Mouse (Mus musculus) midbrain, embryonic 13.5 days (tissue): Measurements from ENCODE around the gene Tbc1d1. TPM values are rescaled to one million over a fixed set of nuclear protein-coding genes. Genes with fewer than 3 reads are reported as not detected.
A peak's percentile ranks its signal among the peaks of the same experiment; 100 is the strongest.

Source experiments
- ATAC-seq: fragments of 200-750 bp; cut with Nextera tagmentation; 2 replicates; pipeline ENCODE4 v1.8.0; 2017; ENCODE audit warnings: mild to moderate bottlenecking, moderate TSS enrichment, moderate library complexity
- H3K27ac ChIP-seq: fragments of 300-500 bp; sonication (generic); 2 replicates; pipeline ENCODE4 v1.5.1; 2015; ENCODE audit warnings: inconsistent platforms, mild to moderate bottlenecking, moderate library complexity
- H3K27me3 ChIP-seq: fragments of 300-500 bp; sonication (generic); 2 replicates; pipeline ENCODE4 v1.6.1; 2015; ENCODE audit warnings: mild to moderate bottlenecking, inconsistent platforms
- H3K36me3 ChIP-seq: fragments of 300-500 bp; sonication (generic); 2 replicates; pipeline ENCODE4 v1.6.1; 2015; ENCODE audit warnings: mild to moderate bottlenecking, inconsistent platforms
- H3K4me1 ChIP-seq: fragments of 300-500 bp; sonication (generic); replicated peaks from 2 replicates; pipeline ENCODE4 v1.6.1; 2015; ENCODE audit warnings: inconsistent platforms
- H3K4me2 ChIP-seq: fragments of 300-500 bp; sonication (generic); replicated peaks from 2 replicates; pipeline ENCODE4 v1.6.1; 2015; ENCODE audit warnings: moderate library complexity, mild to moderate bottlenecking, inconsistent platforms
- H3K4me3 ChIP-seq: fragments of 300-500 bp; sonication (generic); replicated peaks from 2 replicates; pipeline ENCODE4 v1.5.1; 2015; ENCODE audit warnings: mild to moderate bottlenecking, inconsistent platforms
- H3K9ac ChIP-seq: fragments of 300-500 bp; sonication (generic); replicated peaks from 2 replicates; pipeline ENCODE4 v1.6.1; 2015; ENCODE audit warnings: mild to moderate bottlenecking, inconsistent platforms
- H3K9me3 ChIP-seq: fragments of 300-500 bp; sonication (generic); 2 replicates; pipeline ENCODE4 v1.6.1; 2016; ENCODE audit warnings: mild to moderate bottlenecking, inconsistent platforms
- WGBS: fragments of 180-500 bp; shearing (Covaris S2); methylation state at CpG from one replicate; pipeline ENCODE4 v1.1.7; 2015; 5-methylcytosine and 5-hydroxymethylcytosine counted together
- polyA plus RNA-seq: library from polyadenylated mRNA; unstranded; fragments of >200 nt; fragmentation: Nextera tagmentation; extraction: Ambion mirVana; gene quantifications from 2 replicates; pipeline ENCODE4 v1.2.1, GENCODE M21; 2015

Gene Tbc1d1
- polyA plus RNA-seq, 1 experiment from 2014 or later: 11.7 TPM

DNA sequence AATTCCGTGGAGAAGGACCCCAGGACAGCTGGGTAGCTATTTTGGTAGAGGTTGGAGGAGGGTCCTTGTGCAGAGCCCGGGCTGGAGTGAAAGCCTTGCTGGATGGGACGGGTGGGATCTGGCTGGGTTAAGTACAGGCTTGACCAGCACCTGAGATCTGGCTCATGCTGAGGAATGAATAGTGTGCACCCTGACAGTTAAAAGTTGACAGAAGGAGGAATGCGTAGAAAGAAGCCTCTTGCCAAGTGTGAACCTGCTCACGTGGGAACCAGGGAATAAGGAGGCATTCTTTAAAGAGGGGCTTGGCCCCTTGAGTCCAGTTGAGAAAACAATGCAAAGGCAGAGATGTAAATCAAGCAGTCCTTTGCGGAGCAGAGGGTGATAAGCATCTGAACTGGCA lies 87.6 kb downstream of the Tbc1d1 start:
- H3K4me2 ChIP-seq: no peak overlapping the region
- no peaks in the 10 kb centered on the region for H3K27me3 ChIP-seq
- H3K4me1 ChIP-seq: peaks cover 12% of the 10 kb centered on the region
- H3K27ac ChIP-seq: no peak overlapping the region
- no peaks in the 10 kb centered on the region for H3K36me3 ChIP-seq
- no peaks in the 10 kb centered on the region for H3K9me3 ChIP-seq
- no peak overlapping the region for H3K4me3 ChIP-seq
- H3K9ac ChIP-seq: no peak overlapping the region
- WGBS: 42% methylated on average over 6 of the region's 6 CpGs
- no peak for ATAC-seq

DNA sequence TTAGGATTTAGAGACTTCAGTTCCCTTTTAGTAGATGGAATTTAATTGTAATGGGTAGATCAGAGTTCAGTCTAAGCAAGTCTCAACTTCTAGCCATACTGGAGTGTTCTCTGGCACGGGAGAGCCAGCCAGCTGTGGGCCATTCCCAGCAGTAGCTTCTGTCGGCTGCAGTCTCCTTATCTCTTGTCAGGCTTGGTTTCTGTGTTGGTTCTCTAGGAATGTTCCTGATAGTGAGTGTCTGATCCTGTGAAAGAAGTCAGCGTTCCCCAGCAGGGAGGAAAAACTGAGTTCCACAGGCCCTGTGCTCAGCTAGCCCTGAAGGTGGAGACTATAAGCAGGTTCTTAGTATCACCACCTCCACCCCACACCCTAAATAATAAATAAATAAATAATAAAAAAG lies 88.2 kb downstream of the Tbc1d1 start:
- Histone ChIP-seq H3K27me3 (no peaks in the 10 kb centered on the region), H3K36me3 (no peaks in the 10 kb centered on the region), H3K4me3 (no peak overlapping the region), H3K9me3 (no peaks in the 10 kb centered on the region), H3K4me1 (peaks cover 12% of the 10 kb centered on the region), H3K9ac (no peak overlapping the region), H3K27ac (no peak overlapping the region), H3K4me2 (no peak overlapping the region)
- no peak for ATAC-seq
- 35% methylated on average over 3 of the region's 3 CpGs for WGBS

DNA sequence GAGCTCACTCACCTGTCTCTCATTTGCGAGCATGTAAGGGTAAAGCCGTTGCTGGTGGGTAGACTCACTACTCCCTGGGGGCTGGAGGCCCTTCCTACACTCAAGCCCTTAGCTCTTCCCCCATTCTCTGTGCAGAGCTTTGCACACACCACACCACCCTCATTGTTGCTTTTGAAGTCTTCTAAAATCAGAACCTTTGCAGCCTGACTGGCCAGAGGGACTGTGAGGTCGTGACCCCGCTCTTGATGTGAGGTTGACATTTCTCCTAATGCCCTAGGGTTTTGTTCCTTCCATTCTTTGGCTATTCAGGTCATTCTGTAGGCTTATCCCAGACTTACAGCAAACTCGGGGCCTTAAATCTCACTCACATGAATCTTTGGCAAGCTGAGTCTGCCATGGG lies 88.6 kb downstream of the Tbc1d1 start:
- H3K36me3 ChIP-seq: no peaks in the 10 kb centered on the region
- no peaks in the 10 kb centered on the region for H3K9me3 ChIP-seq
- peaks cover 12% of the 10 kb centered on the region for H3K4me1 ChIP-seq
- H3K27ac ChIP-seq: no peak overlapping the region
- no peak overlapping the region for H3K4me3 ChIP-seq
- 7% methylated on average over 5 of the region's 5 CpGs for WGBS
- no peak for ATAC-seq
- no peak overlapping the region for H3K9ac ChIP-seq
- H3K4me2 ChIP-seq: no peak overlapping the region
- no peaks in the 10 kb centered on the region for H3K27me3 ChIP-seq

DNA sequence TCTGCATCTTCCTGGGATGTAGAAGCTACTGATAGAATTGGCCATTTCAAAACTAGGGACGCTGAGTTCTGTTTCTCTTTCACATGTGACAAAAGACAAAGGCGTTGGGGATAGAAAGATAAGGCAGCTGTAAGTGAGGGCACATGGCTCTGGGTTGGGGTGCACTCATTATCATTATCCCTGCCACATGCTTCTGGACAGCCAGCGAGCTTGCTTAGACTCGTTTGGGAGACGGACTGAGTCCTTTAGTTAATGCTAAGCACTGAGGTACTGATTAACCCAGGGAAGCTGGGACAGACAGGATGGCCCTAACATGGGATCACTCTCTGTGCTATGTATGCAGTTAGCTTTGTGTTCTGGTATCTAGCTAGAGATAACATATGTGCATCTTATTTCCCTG lies 95.3 kb downstream of the Tbc1d1 start:
- 79% methylated on average over 5 of the region's 5 CpGs for WGBS

DNA sequence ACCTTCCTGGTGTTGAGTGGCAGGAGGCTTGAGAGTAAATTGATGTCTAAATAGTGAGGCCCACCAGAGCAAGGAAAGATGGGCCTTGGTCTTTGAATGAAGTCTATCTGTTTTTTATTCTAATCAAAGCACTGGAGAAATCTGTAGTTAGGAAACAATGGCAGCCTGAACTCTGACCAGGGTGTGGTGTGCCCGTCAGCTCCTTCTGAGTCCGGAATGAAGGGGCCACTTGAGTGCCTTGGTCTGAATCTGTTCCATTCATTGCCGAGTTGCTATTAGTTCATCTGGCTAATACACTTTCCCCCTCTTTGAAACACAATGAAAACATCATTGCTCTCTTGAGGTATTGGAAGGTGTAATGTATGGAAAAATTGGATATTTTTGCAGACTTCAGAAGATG lies 98.2 kb downstream of the Tbc1d1 start:
- no peak overlapping the region for H3K4me3 ChIP-seq
- H3K4me2 ChIP-seq: no peak overlapping the region
- H3K9me3 ChIP-seq: no peaks in the 10 kb centered on the region
- ATAC-seq: no peak
- no peak overlapping the region for H3K27ac ChIP-seq
- no peak overlapping the region for H3K9ac ChIP-seq
- no peaks in the 10 kb centered on the region for H3K27me3 ChIP-seq
- peaks cover 12% of the 10 kb centered on the region for H3K4me1 ChIP-seq
- 33% methylated on average over 3 of the region's 3 CpGs for WGBS
- H3K36me3 ChIP-seq: no peaks in the 10 kb centered on the region

More for the DNA sequence above, 95.3 kb downstream of the Tbc1d1 start:
- H3K27me3 ChIP-seq: no peaks in the 10 kb centered on the region
- no peaks in the 10 kb centered on the region for H3K36me3 ChIP-seq
- no peaks in the 10 kb centered on the region for H3K9me3 ChIP-seq
- no peak overlapping the region for H3K4me3 ChIP-seq
- no peak overlapping the region for H3K9ac ChIP-seq
- no peak for ATAC-seq
- no peak overlapping the region for H3K27ac ChIP-seq
- peaks cover 12% of the 10 kb centered on the region for H3K4me1 ChIP-seq
- H3K4me2 ChIP-seq: no peak overlapping the region

DNA sequence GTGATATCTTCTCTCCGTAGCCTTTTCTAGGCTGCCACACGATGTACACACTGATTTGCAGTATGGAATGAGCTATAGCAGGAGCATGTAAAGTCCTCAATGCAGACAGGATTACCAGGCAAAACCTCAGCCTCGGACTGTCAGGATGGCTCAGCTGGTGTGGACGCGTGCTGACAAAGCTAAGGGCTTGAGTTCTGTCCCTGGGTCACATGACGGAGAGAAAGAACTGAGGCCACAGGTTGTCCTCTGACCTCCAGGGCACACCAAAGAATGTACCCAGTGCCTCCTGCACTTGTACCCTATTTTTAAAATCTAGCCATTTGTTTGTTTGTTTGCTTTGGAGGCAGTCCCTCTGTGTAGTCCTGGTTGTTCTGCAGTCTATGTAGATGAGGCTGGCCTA lies 98.9 kb downstream of the Tbc1d1 start:
- Histone ChIP-seq H3K9ac (no peak overlapping the region), H3K27me3 (no peaks in the 10 kb centered on the region), H3K4me1 (peaks cover 12% of the 10 kb centered on the region), H3K4me3 (no peak overlapping the region), H3K4me2 (no peak overlapping the region), H3K9me3 (no peaks in the 10 kb centered on the region), H3K36me3 (no peaks in the 10 kb centered on the region), H3K27ac (no peak overlapping the region)
- ATAC-seq: no peak
- 30% methylated on average over 6 of the region's 6 CpGs for WGBS

DNA sequence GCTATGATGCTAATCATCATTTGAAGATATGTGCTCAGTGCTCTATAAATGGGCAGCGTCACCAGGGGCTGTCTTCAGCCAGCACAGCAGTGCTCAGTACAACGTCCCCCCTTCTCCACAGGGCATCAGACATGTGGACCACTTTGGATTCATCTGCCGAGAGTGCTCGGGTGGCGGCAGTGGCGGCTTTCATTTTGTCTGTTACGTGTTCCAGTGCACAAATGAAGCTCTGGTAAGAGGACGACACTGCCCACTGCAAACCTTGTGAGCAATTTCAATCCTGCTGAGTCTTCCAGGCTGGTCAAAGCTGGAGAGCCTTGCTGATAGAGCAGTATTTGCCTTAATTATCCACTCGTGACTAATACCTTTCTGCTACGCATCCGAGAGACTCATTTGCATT lies 107.2 kb downstream of the Tbc1d1 start:
- WGBS: 53% methylated on average over 11 of the region's 11 CpGs
- Histone ChIP-seq H3K27ac (peak overlapping the region; percentile 57), H3K27me3 (no peaks in the 10 kb centered on the region), H3K4me1 (peaks cover 6% of the 10 kb centered on the region; the same call in 1 of the 2 replicates), H3K4me3 (no peak overlapping the region), H3K9me3 (no peaks in the 10 kb centered on the region), H3K9ac (no peak overlapping the region), H3K36me3 (no peaks in the 10 kb centered on the region), H3K4me2 (no peak overlapping the region)
- ATAC-seq: peak; percentile 70

DNA sequence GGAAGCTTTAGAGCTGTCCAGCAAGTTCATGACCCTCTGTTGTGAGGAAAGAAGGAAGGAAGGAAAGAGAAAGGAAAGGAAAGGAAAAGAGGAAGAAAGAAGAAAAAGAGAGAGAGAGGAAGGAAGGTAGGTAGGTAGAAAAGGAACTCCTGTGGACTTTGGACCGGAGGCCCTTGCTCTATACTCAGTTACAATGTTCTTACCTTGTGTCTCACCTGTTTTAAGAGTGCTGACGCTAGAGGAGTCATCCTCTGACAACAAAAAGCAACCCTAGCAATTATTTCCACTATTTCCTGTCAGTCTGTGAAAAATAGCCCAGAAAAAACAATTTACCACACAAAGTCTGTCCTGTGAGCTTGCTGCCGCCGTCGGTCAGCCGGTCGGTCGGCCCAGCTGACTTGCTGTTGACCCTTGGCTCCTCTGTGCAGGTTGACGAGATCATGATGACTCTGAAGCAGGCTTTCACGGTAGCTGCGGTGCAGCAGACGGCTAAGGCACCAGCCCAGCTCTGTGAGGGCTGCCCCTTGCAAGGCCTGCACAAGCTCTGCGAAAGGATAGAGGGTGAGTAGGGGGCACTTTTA lies 107.9 kb downstream of the Tbc1d1 start:
- Histone ChIP-seq H3K27me3 (no peaks in the 10 kb centered on the region), H3K9ac (no peak overlapping the region), H3K27ac (0 out of 2 replicates have a peak overlapping the region, but pooled peaks have one; percentile 57), H3K9me3 (no peaks in the 10 kb centered on the region), H3K36me3 (no peaks in the 10 kb centered on the region), H3K4me1 (peaks cover 6% of the 10 kb centered on the region; the same call in 1 of the 2 replicates), H3K4me2 (no peak overlapping the region), H3K4me3 (no peak overlapping the region)
- ATAC-seq: peak; percentile 30; the same call in 1 of the 2 replicates
- WGBS: 85% methylated on average over 13 of the region's 13 CpGs

DNA sequence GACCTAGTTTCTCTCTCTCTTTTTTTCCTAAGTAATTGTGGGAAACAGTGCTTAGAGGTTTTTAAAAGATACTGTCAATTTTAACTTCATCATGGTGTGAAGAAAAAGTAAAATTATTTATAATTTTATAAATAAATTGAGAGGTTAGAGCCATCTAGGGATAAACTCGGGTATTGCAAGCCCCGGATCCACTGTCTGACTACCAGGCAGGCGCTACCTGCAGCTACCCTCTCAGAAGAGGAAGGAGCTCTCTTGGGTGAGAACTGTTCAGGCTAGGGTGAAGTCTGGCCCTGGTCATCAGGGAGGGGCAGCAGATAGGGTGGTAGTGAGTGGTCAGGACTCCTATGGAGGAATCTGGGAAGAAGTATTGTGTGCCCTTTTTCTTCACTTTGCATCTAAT lies 109.0 kb downstream of the Tbc1d1 start:
- ATAC-seq: no peak
- Histone ChIP-seq H3K4me1 (peaks cover 12% of the 10 kb centered on the region), H3K27ac (no peak overlapping the region), H3K4me2 (no peak overlapping the region), H3K9me3 (no peaks in the 10 kb centered on the region), H3K4me3 (no peak overlapping the region), H3K36me3 (no peaks in the 10 kb centered on the region), H3K9ac (no peak overlapping the region), H3K27me3 (no peaks in the 10 kb centered on the region)
- 25% methylated on average over 3 of the region's 3 CpGs for WGBS

DNA sequence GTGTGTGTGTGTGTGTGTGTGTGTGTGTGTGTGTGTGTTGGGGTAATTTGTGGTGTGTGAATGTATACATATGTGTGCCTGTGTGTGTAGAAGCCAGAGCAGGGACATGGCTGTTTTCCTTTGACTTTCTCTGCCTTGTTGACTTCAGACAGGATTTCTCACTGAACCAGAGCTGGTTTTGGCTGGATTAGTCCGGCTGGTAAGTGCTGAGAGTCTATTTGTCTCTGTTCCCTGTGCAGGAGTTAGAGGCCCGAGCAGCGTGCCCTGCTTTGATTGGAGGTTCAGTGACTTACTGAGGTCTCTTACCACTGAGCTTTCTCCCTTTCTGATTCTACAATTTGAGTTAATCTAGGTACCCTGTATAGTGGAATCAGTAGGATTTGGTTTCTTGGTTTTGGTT lies 109.8 kb downstream of the Tbc1d1 start:
- Histone ChIP-seq H3K9ac (no peak overlapping the region), H3K4me3 (no peak overlapping the region), H3K27me3 (no peaks in the 10 kb centered on the region), H3K36me3 (no peaks in the 10 kb centered on the region), H3K27ac (no peak overlapping the region), H3K9me3 (no peaks in the 10 kb centered on the region), H3K4me2 (no peak overlapping the region), H3K4me1 (peaks cover 12% of the 10 kb centered on the region)
- ATAC-seq: no peak
- 79% methylated on average over 3 of the region's 3 CpGs for WGBS

DNA sequence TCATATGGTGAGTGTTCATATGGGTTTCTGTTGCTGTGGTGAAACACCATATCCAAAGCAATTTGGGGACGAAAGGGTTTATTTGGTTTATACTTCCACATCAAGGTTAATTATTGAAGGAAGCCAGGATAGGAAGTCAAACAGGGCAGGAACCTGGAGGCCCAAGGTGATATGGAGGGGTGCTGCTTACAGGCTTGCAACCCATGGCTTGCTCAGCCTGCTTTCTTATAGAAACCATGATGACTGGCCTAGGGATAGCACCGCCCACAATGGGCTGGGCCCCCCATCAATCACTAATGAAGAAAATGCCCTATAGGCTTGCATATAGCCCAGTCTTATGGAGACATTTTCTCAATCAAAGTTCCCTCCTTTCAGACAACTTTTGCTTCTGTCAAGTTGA lies 110.4 kb downstream of the Tbc1d1 start:
- no peak overlapping the region for H3K27ac ChIP-seq
- no peaks in the 10 kb centered on the region for H3K36me3 ChIP-seq
- H3K27me3 ChIP-seq: no peaks in the 10 kb centered on the region
- H3K4me2 ChIP-seq: no peak overlapping the region
- peaks cover 12% of the 10 kb centered on the region for H3K4me1 ChIP-seq
- no peak overlapping the region for H3K4me3 ChIP-seq
- H3K9me3 ChIP-seq: no peaks in the 10 kb centered on the region
- H3K9ac ChIP-seq: no peak overlapping the region
- ATAC-seq: no peak
- WGBS: 96% methylated on average over 2 of the region's 2 CpGs

DNA sequence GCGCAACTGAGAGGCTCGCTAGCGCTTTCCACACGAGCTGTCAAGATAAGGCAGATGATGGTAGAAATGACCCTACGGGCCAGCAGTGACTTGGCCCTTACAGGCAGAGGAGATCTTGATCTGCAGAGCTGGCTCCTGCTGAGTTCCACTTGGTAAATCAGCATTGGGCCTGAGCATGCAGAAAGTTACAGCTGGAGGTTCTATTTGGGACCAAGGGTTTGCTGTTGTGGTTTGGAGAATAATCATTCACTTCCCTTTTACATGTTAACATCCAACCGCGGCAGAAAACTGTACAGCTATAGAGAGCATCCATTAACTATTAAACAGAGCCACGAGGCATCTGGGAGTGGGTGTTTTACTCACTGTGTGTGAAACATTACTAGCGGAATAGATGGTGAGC lies 111.2 kb downstream of the Tbc1d1 start:
- peaks cover 12% of the 10 kb centered on the region for H3K4me1 ChIP-seq

DNA sequence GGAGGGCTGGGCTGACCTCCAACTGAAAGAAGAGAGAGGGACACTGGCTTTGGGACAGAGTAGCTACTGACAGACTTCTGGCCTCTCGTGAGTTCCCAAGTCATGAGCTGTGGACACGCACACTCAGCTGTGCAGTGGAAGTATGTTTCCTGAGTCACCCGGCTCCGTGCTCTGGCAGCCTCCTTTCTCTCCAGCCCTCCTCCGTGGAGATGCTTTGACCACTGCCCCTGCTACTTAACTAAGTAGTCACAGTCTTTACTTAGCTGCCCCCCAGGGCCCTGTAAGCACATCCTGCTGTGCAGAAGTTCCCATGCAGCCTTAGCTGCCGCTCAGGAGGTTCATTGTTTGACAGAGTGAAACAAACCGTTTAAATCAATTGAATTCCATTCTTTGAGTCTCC lies 113.6 kb downstream of the Tbc1d1 start:
- Histone ChIP-seq H3K4me3 (no peak overlapping the region), H3K27ac (no peak overlapping the region), H3K9me3 (no peaks in the 10 kb centered on the region), H3K4me2 (no peak overlapping the region), H3K9ac (no peak overlapping the region), H3K36me3 (no peaks in the 10 kb centered on the region), H3K4me1 (peaks cover 6% of the 10 kb centered on the region), H3K27me3 (no peaks in the 10 kb centered on the region)
- peak; percentile 20; the same call in 1 of the 2 replicates for ATAC-seq
- 14% methylated on average over 7 of the region's 7 CpGs for WGBS

More for the DNA sequence above, 111.2 kb downstream of the Tbc1d1 start:
- Histone ChIP-seq H3K36me3 (no peaks in the 10 kb centered on the region), H3K27me3 (no peaks in the 10 kb centered on the region), H3K4me3 (no peak overlapping the region), H3K9ac (no peak overlapping the region), H3K4me2 (no peak overlapping the region), H3K9me3 (no peaks in the 10 kb centered on the region), H3K27ac (no peak overlapping the region)
- ATAC-seq: no peak
- 89% methylated on average over 9 of the region's 9 CpGs for WGBS
